Mouse (Mus musculus) E14TG2a.4 (cell line): ENCODE measurements at regions not wholly inside any gene's neighbourhood (a gene's known extent, or its start where the extent isn't known, plus 50 kb on each side); places are given as distances from the start of the nearest gene placed in this dataset.

Source experiments
- H3K27me3 ChIP-seq: 2 replicates; pipeline ENCODE4 v1.6.1; 2014; ENCODE audit warnings: low read length, control low read depth; ENCODE audit not compliant: insufficient read depth
- H3K36me3 ChIP-seq: 2 replicates; pipeline ENCODE4 v1.6.1; 2014; ENCODE audit warnings: low read length, control low read depth; ENCODE audit not compliant: insufficient read depth
- H3K4me1 ChIP-seq: replicated peaks from 2 replicates; pipeline ENCODE4 v1.6.1; 2014; ENCODE audit warnings: low read depth, low read length, control low read depth
- H3K4me3 ChIP-seq: replicated peaks from 2 replicates; pipeline ENCODE4 v1.5.1; 2014; ENCODE audit warnings: mild to moderate bottlenecking, low read length
- H3K9me3 ChIP-seq: 2 replicates; pipeline ENCODE4 v1.6.1; 2014; ENCODE audit warnings: low read length, control low read depth
- CTCF ChIP-seq: conservative IDR thresholded peaks from 2 replicates; pipeline ENCODE4 v1.5.1; 2014; ENCODE audit warnings: low read length
- NANOG ChIP-seq: IDR thresholded peaks from 2 replicates; pipeline ENCODE4 v1.6.1; 2014; ENCODE audit warnings: borderline replicate concordance, low read length, mixed read lengths
- POU5F1 ChIP-seq: IDR thresholded peaks from 2 replicates; pipeline ENCODE4 v1.6.1; 2014; ENCODE audit warnings: low read length, borderline replicate concordance

GRCm38 (mm10) chr17:93665889-93666288, 467.1 kb downstream of the Adcyap1 start:
- H3K4me3 ChIP-seq: no peak overlapping the region
- no peaks in the 10 kb centered on the region for H3K4me1 ChIP-seq

GRCm38 (mm10) chr17:93676366-93676962, 477.6 kb downstream of the Adcyap1 start:
- Histone ChIP-seq H3K27me3 (no peaks in the 10 kb centered on the region), H3K4me1 (no peaks in the 10 kb centered on the region), H3K9me3 (no peaks in the 10 kb centered on the region), H3K36me3 (no peaks in the 10 kb centered on the region), H3K4me3 (no peak overlapping the region)
- TF ChIP-seq NANOG (no peak), POU5F1 (no peak), CTCF (no peak)

More at GRCm38 (mm10) chr17:93665889-93666288, 467.1 kb downstream of the Adcyap1 start:
- TF ChIP-seq CTCF: no peak
- TF ChIP-seq POU5F1: no peak
- no peak for TF ChIP-seq NANOG
- no peaks in the 10 kb centered on the region for H3K36me3 ChIP-seq
- H3K27me3 ChIP-seq: no peaks in the 10 kb centered on the region
- H3K9me3 ChIP-seq: no peaks in the 10 kb centered on the region

- no peak overlapping the region for H3K4me3 ChIP-seq
- H3K27me3 ChIP-seq: no peaks in the 10 kb centered on the region
- H3K9me3 ChIP-seq: no peaks in the 10 kb centered on the region
- H3K4me1 ChIP-seq: no peaks in the 10 kb centered on the region
- no peaks in the 10 kb centered on the region for H3K36me3 ChIP-seq
- TF ChIP-seq NANOG (no peak), CTCF (no peak), POU5F1 (no peak)
These were observed 501.9 kb downstream of the Adcyap1 start for GRCm38 (mm10) chr17:93700685-93701084.

- no peaks in the 10 kb centered on the region for H3K4me1 ChIP-seq
- no peaks in the 10 kb centered on the region for H3K27me3 ChIP-seq
- H3K36me3 ChIP-seq: no peaks in the 10 kb centered on the region
- H3K4me3 ChIP-seq: no peak overlapping the region
- TF ChIP-seq CTCF (no peak), NANOG (no peak), POU5F1 (no peak)
- no peaks in the 10 kb centered on the region for H3K9me3 ChIP-seq
These were observed 518.8 kb downstream of the Adcyap1 start for GRCm38 (mm10) chr17:93717623-93718022.

GRCm38 (mm10) chr17:93741341-93741740, 542.5 kb downstream of the Adcyap1 start:
- Histone ChIP-seq H3K36me3 (no peaks in the 10 kb centered on the region), H3K4me3 (no peak overlapping the region), H3K9me3 (peaks cover 4% of the 10 kb centered on the region; the same call in 1 of the 2 replicates), H3K27me3 (no peaks in the 10 kb centered on the region), H3K4me1 (no peaks in the 10 kb centered on the region)
- TF ChIP-seq CTCF: no peak
- no peak for TF ChIP-seq POU5F1
- no peak for TF ChIP-seq NANOG

GRCm38 (mm10) chr17:93762349-93762748, 563.5 kb downstream of the Adcyap1 start:
- Histone ChIP-seq H3K4me1 (no peaks in the 10 kb centered on the region), H3K27me3 (no peaks in the 10 kb centered on the region), H3K36me3 (no peaks in the 10 kb centered on the region), H3K9me3 (no peaks in the 10 kb centered on the region), H3K4me3 (no peak overlapping the region)
- TF ChIP-seq POU5F1: no peak
- TF ChIP-seq CTCF: peak; percentile 51
